Mouse (Mus musculus) CH12.LX (cell line): ENCODE measurements around the gene Arid4a. TPM values are rescaled to one million over a fixed set of nuclear protein-coding genes. Genes with fewer than 3 reads are reported as not detected.
A peak's percentile ranks its signal among the peaks of the same experiment; 100 is the strongest.

Experiments
- DNase-seq: peaks from one replicate; pipeline ENCODE4 v3.0.0-alpha.2; 2013; ENCODE audit errors: extremely low read depth
- H3K27ac ChIP-seq: 2 replicates; pipeline ENCODE4 v1.5.1; 2012; ENCODE audit warnings: low read depth, mild to moderate bottlenecking, control low read depth, moderate library complexity; ENCODE audit not compliant: insufficient read depth
- H3K27me3 ChIP-seq: replicated peaks from 2 replicates; pipeline ENCODE3; 2012; ENCODE audit warnings: inconsistent platforms
- H3K36me3 ChIP-seq, 2 experiments: replicated peaks in 1 of 2; 2 replicates each; pipeline versions ENCODE3 to v1.6.1; 2012; ENCODE audit warnings: inconsistent platforms in 1 of 2, low read length in 1 of 2, mild to moderate bottlenecking in 1 of 2, mixed read lengths in 1 of 2, moderate library complexity in 1 of 2; ENCODE audit not compliant: control insufficient read depth in 1 of 2, insufficient read depth in 1 of 2
- H3K4me1 ChIP-seq, 2 experiments: 2 replicates each; pipeline ENCODE4 v1.6.1; 2012; ENCODE audit warnings: inconsistent platforms in 1 of 2, moderate library complexity in 1 of 2; ENCODE audit not compliant: insufficient read depth in 2 of 2, control insufficient read depth in 1 of 2
- H3K4me2 ChIP-seq: 2 replicates; pipeline ENCODE4 v1.6.1; 2012; ENCODE audit warnings: low read depth, mild to moderate bottlenecking, control low read depth; ENCODE audit not compliant: poor library complexity, insufficient read depth, severe bottlenecking
- H3K4me3 ChIP-seq, 3 experiments: fragments of 150-350 bp in 1 of 3; sonication (generic) in 1 of 3; replicated peaks in 1 of 3; 2 replicates each; pipeline versions ENCODE3 to v1.5.1; 2011 to 2012; ENCODE audit warnings: low read depth in 2 of 3, low read length in 2 of 3, mild to moderate bottlenecking in 2 of 3, moderate library complexity in 2 of 3, control low read depth in 1 of 3, improper control_type of control experiment in 1 of 3, inconsistent platforms in 1 of 3, mixed read lengths in 1 of 3; ENCODE audit not compliant: poor library complexity in 1 of 3
- H3K79me2 ChIP-seq: replicated peaks from 2 replicates; pipeline ENCODE4 v1.6.1; 2012; ENCODE audit warnings: mild to moderate bottlenecking, moderate library complexity; ENCODE audit not compliant: control insufficient read depth, poor library complexity, insufficient read depth, severe bottlenecking; ENCODE audit errors: extremely low read depth
- H3K9ac ChIP-seq: 2 replicates; pipeline ENCODE4 v1.6.1; 2012; ENCODE audit warnings: low read depth, mild to moderate bottlenecking, control low read depth, moderate library complexity; ENCODE audit not compliant: insufficient read depth
- H3K9me3 ChIP-seq: replicated peaks from 2 replicates; pipeline ENCODE3; 2012; ENCODE audit warnings: low read length, inconsistent platforms, mixed read lengths
- BHLHE40 ChIP-seq: IDR thresholded peaks from 2 replicates; pipeline ENCODE4 v1.6.1; 2011; ENCODE audit warnings: mild to moderate bottlenecking, low read depth, low read length, improper control_type of control experiment
- CTCF ChIP-seq, 2 experiments: IDR thresholded peaks in 1 of 2; conservative IDR thresholded peaks in 1 of 2; 2 replicates each; pipeline ENCODE4 v1.5.1; 2011 to 2012; ENCODE audit warnings: low read depth in 2 of 2, low read length in 2 of 2, improper control_type of control experiment in 1 of 2, inconsistent platforms in 1 of 2, mild to moderate bottlenecking in 1 of 2, moderate library complexity in 1 of 2
- E2F4 ChIP-seq: IDR thresholded peaks from 2 replicates; pipeline ENCODE4 v1.6.1; 2011; ENCODE audit warnings: low read depth, low read length, improper control_type of control experiment; ENCODE audit not compliant: insufficient replicate concordance
- EP300 ChIP-seq: IDR thresholded peaks from 2 replicates; pipeline ENCODE4 v1.6.1; 2011; ENCODE audit warnings: low read length, improper control_type of control experiment
- GABPA ChIP-seq: IDR thresholded peaks from 2 replicates; pipeline ENCODE4 v1.6.1; 2012; ENCODE audit warnings: low read depth, low read length, improper control_type of control experiment, inconsistent platforms; ENCODE audit not compliant: insufficient replicate concordance
- IRF4 ChIP-seq: IDR thresholded peaks from 2 replicates; pipeline ENCODE4 v1.6.1; 2014; ENCODE audit warnings: low read depth, mild to moderate bottlenecking, inconsistent platforms, low read length, improper control_type of control experiment
- JUN ChIP-seq: IDR thresholded peaks from 2 replicates; pipeline ENCODE4 v1.6.1; 2011; ENCODE audit warnings: low read depth, mild to moderate bottlenecking, low read length, improper control_type of control experiment, moderate library complexity; ENCODE audit not compliant: insufficient read depth
- JUND ChIP-seq: conservative IDR thresholded peaks from 2 replicates; pipeline ENCODE4 v1.6.1; 2011; ENCODE audit warnings: low read depth, low read length, improper control_type of control experiment
- KAT2A ChIP-seq: IDR thresholded peaks from 2 replicates; pipeline ENCODE4 v1.6.1; 2012; ENCODE audit warnings: low read length, improper control_type of control experiment, inconsistent platforms; ENCODE audit not compliant: insufficient replicate concordance
- MAX ChIP-seq: IDR thresholded peaks from 2 replicates; pipeline ENCODE4 v1.6.1; 2011; ENCODE audit warnings: low read length, improper control_type of control experiment
- MAZ ChIP-seq: IDR thresholded peaks from 2 replicates; pipeline ENCODE4 v1.6.1; 2012; ENCODE audit warnings: low read depth, mild to moderate bottlenecking, inconsistent platforms, low read length, improper control_type of control experiment, moderate library complexity
- MXI1 ChIP-seq: IDR thresholded peaks from 2 replicates; pipeline ENCODE4 v1.6.1; 2011; ENCODE audit warnings: mild to moderate bottlenecking, low read depth, low read length, improper control_type of control experiment
- PAX5 ChIP-seq: IDR thresholded peaks from 2 replicates; pipeline ENCODE4 v1.6.1; 2012; ENCODE audit warnings: low read length, inconsistent platforms, mixed read lengths
- SIN3A ChIP-seq: IDR thresholded peaks from 2 replicates; pipeline ENCODE4 v1.6.1; 2012; ENCODE audit warnings: low read length, improper control_type of control experiment, inconsistent platforms
- SMC3 ChIP-seq: IDR thresholded peaks from 2 replicates; pipeline ENCODE4 v1.6.1; 2011; ENCODE audit warnings: low read depth, low read length, improper control_type of control experiment
- TBP ChIP-seq: conservative IDR thresholded peaks from 2 replicates; pipeline ENCODE4 v1.6.1; 2011; ENCODE audit warnings: low read depth, low read length, improper control_type of control experiment
- UBTF ChIP-seq: IDR thresholded peaks from 2 replicates; pipeline ENCODE4 v1.6.1; 2012; ENCODE audit warnings: low read depth, mild to moderate bottlenecking, inconsistent platforms, low read length, improper control_type of control experiment, moderate library complexity
- USF2 ChIP-seq: conservative IDR thresholded peaks from 2 replicates; pipeline ENCODE4 v1.6.1; 2011; ENCODE audit warnings: low read depth, low read length, improper control_type of control experiment
- ZKSCAN1 ChIP-seq: IDR thresholded peaks from 2 replicates; pipeline ENCODE4 v1.6.1; 2012; ENCODE audit warnings: low read depth, inconsistent platforms, low read length, improper control_type of control experiment, borderline replicate concordance
- ZMIZ1 ChIP-seq: IDR thresholded peaks from 2 replicates; pipeline ENCODE4 v1.6.1; 2012; ENCODE audit warnings: low read depth, mild to moderate bottlenecking, inconsistent platforms, low read length, improper control_type of control experiment
- ZNF384 ChIP-seq: IDR thresholded peaks from 2 replicates; pipeline ENCODE4 v1.6.1; 2012; ENCODE audit warnings: low read depth, low read length, improper control_type of control experiment, inconsistent platforms
- dilution Hi-C: fragments of 300-500 bp; cut with MboI; formaldehyde crosslinking; loops from 2 replicates; pipeline ENCODE4 v1.14.3; 2020; ENCODE audit warnings: low sequenced_read_pairs; ENCODE audit not compliant: extremely low pct_unique_long_range_greater_than_20kb, extremely low pct_ligation_motif_present
- in situ Hi-C: fragments of 300-500 bp; cut with MboI; formaldehyde crosslinking; loops from 3 replicates; pipeline ENCODE4 v1.14.3; 2019; ENCODE audit warnings: low sequenced_read_pairs, low pct_ligation_motif_present, low pct_unique_long_range_greater_than_20kb, mixed read lengths
- polyA plus RNA-seq: library from polyadenylated mRNA; unstranded; fragments of >175 nt; gene quantifications from 2 replicates; pipeline ENCODE4 v1.2.1, GENCODE M21; 2012; ENCODE audit warnings: low read depth; ENCODE audit not compliant: insufficient read length
- total RNA-seq, 2 experiments: library from RNA; depleted of rRNA; stranded (reverse); fragments of 300-350 nt in 1 of 2; fragments of >200 nt in 1 of 2; gene quantifications; 2 replicates each; pipeline ENCODE4 v1.2.3; 2012 to 2014

Arid4a gene
- total and polyA plus RNA-seq, 3 experiments: 8.0 to 20.8 (median 9.7) TPM

DNA sequence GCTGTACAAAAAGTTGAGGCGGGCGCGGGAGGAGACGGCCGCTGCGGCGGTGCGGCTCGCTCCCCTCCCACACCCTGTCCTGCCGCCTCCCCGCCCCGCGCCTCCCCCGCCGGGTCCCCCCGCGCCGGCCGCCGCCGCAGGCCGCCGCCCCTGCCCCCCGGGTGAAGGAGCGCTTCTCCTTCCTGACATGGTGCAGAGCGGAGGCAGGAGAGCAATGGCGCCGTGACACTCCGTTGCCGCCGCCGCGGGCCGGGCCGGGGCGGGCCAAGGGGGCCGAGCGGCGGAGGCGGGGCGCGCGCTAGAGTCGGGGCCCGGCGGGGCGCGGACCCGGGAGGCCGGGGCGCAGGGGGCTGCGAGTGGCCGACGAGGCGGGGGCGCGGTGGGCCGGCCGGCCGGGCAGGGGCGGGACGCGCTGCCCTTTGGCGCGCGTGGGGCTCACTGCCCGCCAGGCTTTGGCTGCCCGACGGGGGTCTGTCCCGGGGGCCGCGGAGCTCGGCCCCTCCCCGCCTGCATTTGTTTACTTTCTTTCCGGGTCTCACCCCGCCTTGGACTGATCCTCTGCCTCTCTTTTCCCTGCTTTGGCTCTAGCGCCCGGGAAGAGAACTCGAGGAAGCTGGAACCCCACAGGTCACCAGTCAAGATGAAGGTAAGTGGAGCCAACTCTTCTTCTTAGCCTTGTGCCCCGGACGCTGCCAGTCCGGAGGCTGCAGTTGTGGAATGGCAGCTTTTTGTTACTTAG is 882 bp downstream of the Arid4a start:
- dilution Hi-C loops (no loop called here), in situ Hi-C loops (no loop called here)
- peaks cover 21 to 41% of the 10 kb centered on the region in 2 experiments for H3K36me3 ChIP-seq
- H3K27me3 ChIP-seq: no peaks in the 10 kb centered on the region
- H3K4me2 ChIP-seq: peak overlapping the region; percentile 30; the same call in 1 of the 2 replicates
- no peaks in the 10 kb centered on the region for H3K9me3 ChIP-seq
- peak overlapping the region; percentile 79 to 97 (median 95) for H3K4me3 ChIP-seq
- peaks cover 33% of the 10 kb centered on the region for H3K79me2 ChIP-seq
- peaks cover 5 to 32% of the 10 kb centered on the region in 2 experiments; a peak in 3 of 4 replicates for H3K4me1 ChIP-seq
- H3K9ac ChIP-seq: peak overlapping the region; percentile 53
- peak overlapping the region; percentile 78; the same call in 1 of the 2 replicates for H3K27ac ChIP-seq
- TF ChIP-seq EP300 (no peak), SMC3 (no peak)
- DNase-seq: no peak

DNA sequence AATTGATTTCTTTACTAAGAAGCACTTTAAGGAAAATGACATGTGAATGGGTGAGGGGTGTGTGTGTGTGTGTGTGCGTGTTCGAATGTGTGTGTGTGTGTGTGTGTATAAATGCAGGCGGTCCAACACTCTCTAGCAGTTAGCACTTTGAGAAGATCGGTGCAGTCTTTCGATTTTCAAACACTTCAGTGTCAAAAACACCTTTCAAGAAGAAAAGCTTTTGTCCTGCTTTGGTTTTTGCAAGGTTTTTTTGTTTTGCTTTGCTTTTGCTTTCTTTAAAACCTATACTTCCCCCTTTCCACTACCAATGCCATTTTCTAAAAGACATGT is 1.4 kb downstream of the Arid4a start:
- peak overlapping the region; percentile 68 to 97 (median 95) for H3K4me3 ChIP-seq
- in situ Hi-C loops: no loop called here
- peaks cover 17 to 41% of the 10 kb centered on the region in 2 experiments for H3K36me3 ChIP-seq
- H3K4me2 ChIP-seq: peak overlapping the region; percentile 30; the same call in 1 of the 2 replicates
- H3K9me3 ChIP-seq: no peaks in the 10 kb centered on the region
- H3K27me3 ChIP-seq: no peaks in the 10 kb centered on the region
- peak overlapping the region; percentile 53 for H3K9ac ChIP-seq
- DNase-seq: no peak
- dilution Hi-C loops: no loop called here
- H3K79me2 ChIP-seq: peaks cover 27% of the 10 kb centered on the region
- TF ChIP-seq UBTF (no peak), TBP (no peak), IRF4 (no peak), JUND (no peak), MAZ (no peak), JUN (no peak), CTCF (conservative IDR thresholded peaks at IDR 0.05 in 1 of 2, IDR thresholded peaks at IDR 0.05 in 1 of 2; ENCODE audit: low read depth in 2 of 2, low read length in 2 of 2) (no peak), SIN3A (no peak), BHLHE40 (no peak)
- peaks cover 3 to 26% of the 10 kb centered on the region in 2 experiments; a peak in 3 of 4 replicates for H3K4me1 ChIP-seq
- no peak overlapping the region for H3K27ac ChIP-seq

DNA sequence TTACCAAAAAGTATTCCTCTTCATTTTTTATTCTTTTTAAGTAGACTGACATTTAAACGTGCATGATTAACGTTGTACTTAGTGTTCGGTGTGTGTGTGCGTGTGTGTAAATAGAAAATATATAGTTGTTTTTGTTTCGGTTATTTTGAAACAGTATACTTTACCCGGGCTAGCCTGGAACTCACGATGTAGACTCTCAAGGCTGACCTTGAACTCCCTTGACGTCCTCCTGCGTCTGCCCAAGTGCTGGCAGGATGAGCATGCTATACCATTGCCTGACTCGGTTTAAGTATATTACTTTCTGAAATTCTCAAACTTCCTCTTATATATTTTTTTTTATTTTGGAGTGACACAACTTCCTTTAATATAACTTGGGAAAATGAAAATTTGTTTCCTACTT is 2.0 kb downstream of the Arid4a start:
- peaks cover 19 to 43% of the 10 kb centered on the region in 2 experiments for H3K36me3 ChIP-seq
- H3K79me2 ChIP-seq: peaks cover 23% of the 10 kb centered on the region
- peaks cover 2 to 21% of the 10 kb centered on the region in 2 experiments; a peak in 2 of 4 replicates for H3K4me1 ChIP-seq
- H3K4me3 ChIP-seq: peak overlapping the region in 1 of 3 experiments; percentile 68
- TF ChIP-seq UBTF: no peak
- TF ChIP-seq KAT2A: no peak
- TF ChIP-seq SIN3A: no peak
- no peak for TF ChIP-seq GABPA
- TF ChIP-seq ZNF384: no peak
- TF ChIP-seq MAZ: no peak
- TF ChIP-seq SMC3: no peak
- TF ChIP-seq E2F4: no peak
- no peak for TF ChIP-seq MXI1
- no peak for TF ChIP-seq MAX
- no peak for TF ChIP-seq ZKSCAN1
- no peak for TF ChIP-seq USF2
- TF ChIP-seq ZMIZ1: no peak
- TF ChIP-seq BHLHE40: no peak
- TF ChIP-seq PAX5: no peak
- in situ Hi-C loops (no loop called here), dilution Hi-C loops (no loop called here)
- no peak overlapping the region; the same call in 1 of the 2 replicates for H3K4me2 ChIP-seq
- no peaks in the 10 kb centered on the region for H3K27me3 ChIP-seq
- H3K9ac ChIP-seq: no peak overlapping the region
- H3K27ac ChIP-seq: no peak overlapping the region
- no peaks in the 10 kb centered on the region for H3K9me3 ChIP-seq
- no peak for DNase-seq
